Mouse (Mus musculus): Measurements from ENCODE around the gene Wipi1.

GRCm38 (mm10) chr11:109641498-109642222, 29.9 kb upstream of the Wipi1 start:
- TF ChIP-seq CTCF (IDR thresholded peaks at IDR 0.05; ENCODE audit: low read depth) (no peak), EP300 (IDR thresholded peaks at IDR 0.05; ENCODE audit: low read depth) (no peak)
